Mouse (Mus musculus): Measurements from ENCODE around the gene Mprip. TPM values are rescaled to one million over a fixed set of nuclear protein-coding genes. Genes with fewer than 3 reads are reported as not detected.
A peak's percentile ranks its signal among the peaks of the same experiment; 100 is the strongest.

The Mprip gene
- polyA plus RNA-seq, 1 experiment from 2014 or later = 71.1 TPM

- DNase-seq (ENCODE audit: low spot score) = no peak
- Histone ChIP-seq H3K36me3 (ENCODE audit: control insufficient read depth, insufficient read depth, low read length) (peaks cover 17% of the 10 kb centered on the region), H3K9ac (ENCODE audit: low read length) (no peak overlapping the region), H3K4me1 (ENCODE audit: control insufficient read depth, insufficient read depth, low read length) (no peaks in the 10 kb centered on the region), H3K4me3 (ENCODE audit: low read depth, low read length) (no peak overlapping the region), H3K27ac (replicated peaks; ENCODE audit: low read depth, low read length) (no peak overlapping the region), H3K9me3 (ENCODE audit: control insufficient read depth, low read length) (no peaks in the 10 kb centered on the region), H3K27me3 (ENCODE audit: control insufficient read depth, insufficient read depth, low read length) (no peaks in the 10 kb centered on the region), H3K4me2 (ENCODE audit: low read depth, severe bottlenecking) (no peak overlapping the region)
- WGBS = 92% methylated on average over 5 of the region's 5 CpGs
- ATAC-seq (ENCODE audit: insufficient number of reproducible peaks, low FRiP score, low TSS enrichment, low read depth) = no peak
Measured at GRCm38 (mm10) chr11:59745851-59746250, 84.7 kb downstream of the Mprip start.

- ATAC-seq (ENCODE audit: insufficient number of reproducible peaks, low FRiP score, low TSS enrichment, low read depth) (no peak), DNase-seq (ENCODE audit: low spot score) (peak; percentile 46)
- no peak overlapping the region for H3K27ac ChIP-seq (replicated peaks; ENCODE audit: low read depth, low read length)
- no peaks in the 10 kb centered on the region for H3K27me3 ChIP-seq (ENCODE audit: control insufficient read depth, insufficient read depth, low read length)
- H3K9me3 ChIP-seq (ENCODE audit: control insufficient read depth, low read length) = no peaks in the 10 kb centered on the region
- no peak overlapping the region for H3K4me2 ChIP-seq (ENCODE audit: low read depth, severe bottlenecking)
- H3K4me1 ChIP-seq (ENCODE audit: control insufficient read depth, insufficient read depth, low read length) = no peaks in the 10 kb centered on the region
- no peak overlapping the region for H3K9ac ChIP-seq (ENCODE audit: low read length)
- peaks cover 21% of the 10 kb centered on the region for H3K36me3 ChIP-seq (ENCODE audit: control insufficient read depth, insufficient read depth, low read length)
- WGBS = 84% methylated on average over 2 of the region's 2 CpGs
- no peak overlapping the region for H3K4me3 ChIP-seq (ENCODE audit: low read depth, low read length)
Measured at GRCm38 (mm10) chr11:59746614-59747013, 85.5 kb downstream of the Mprip start.

GRCm38 (mm10) chr11:59749050-59749449 lies 87.9 kb downstream of the Mprip start:
- Histone ChIP-seq H3K4me1 (ENCODE audit: control insufficient read depth, insufficient read depth, low read length) (no peaks in the 10 kb centered on the region), H3K4me2 (ENCODE audit: low read depth, severe bottlenecking) (no peak overlapping the region), H3K9ac (ENCODE audit: low read length) (no peak overlapping the region), H3K4me3 (ENCODE audit: low read depth, low read length) (no peak overlapping the region), H3K9me3 (ENCODE audit: control insufficient read depth, low read length) (no peaks in the 10 kb centered on the region), H3K27ac (replicated peaks; ENCODE audit: low read depth, low read length) (no peak overlapping the region), H3K36me3 (ENCODE audit: control insufficient read depth, insufficient read depth, low read length) (peaks cover 18% of the 10 kb centered on the region; the same call in 1 of the 2 replicates), H3K27me3 (ENCODE audit: control insufficient read depth, insufficient read depth, low read length) (no peaks in the 10 kb centered on the region)
- DNase-seq (ENCODE audit: low spot score) (no peak), ATAC-seq (ENCODE audit: insufficient number of reproducible peaks, low FRiP score, low TSS enrichment, low read depth) (no peak)
- WGBS = 92% methylated on average over 3 of the region's 3 CpGs

GRCm38 (mm10) chr11:59754504-59754903 lies 93.4 kb downstream of the Mprip start:
- ATAC-seq (ENCODE audit: insufficient number of reproducible peaks, low FRiP score, low TSS enrichment, low read depth) (no peak), DNase-seq (ENCODE audit: low spot score) (no peak)
- Histone ChIP-seq H3K9ac (ENCODE audit: low read length) (no peak overlapping the region), H3K4me3 (ENCODE audit: low read depth, low read length) (no peak overlapping the region), H3K36me3 (ENCODE audit: control insufficient read depth, insufficient read depth, low read length) (peaks cover 26% of the 10 kb centered on the region), H3K27ac (replicated peaks; ENCODE audit: low read depth, low read length) (no peak overlapping the region), H3K4me2 (ENCODE audit: low read depth, severe bottlenecking) (no peak overlapping the region), H3K9me3 (ENCODE audit: control insufficient read depth, low read length) (no peaks in the 10 kb centered on the region), H3K27me3 (ENCODE audit: control insufficient read depth, insufficient read depth, low read length) (no peaks in the 10 kb centered on the region), H3K4me1 (ENCODE audit: control insufficient read depth, insufficient read depth, low read length) (no peaks in the 10 kb centered on the region)
- WGBS = 96% methylated on average over 6 of the region's 6 CpGs

GRCm38 (mm10) chr11:59756351-59756750 lies 95.2 kb downstream of the Mprip start:
- DNase-seq (ENCODE audit: low spot score) (no peak), ATAC-seq (ENCODE audit: insufficient number of reproducible peaks, low FRiP score, low TSS enrichment, low read depth) (no peak)
- no peak overlapping the region for H3K9ac ChIP-seq (ENCODE audit: low read length)
- no peaks in the 10 kb centered on the region for H3K9me3 ChIP-seq (ENCODE audit: control insufficient read depth, low read length)
- H3K36me3 ChIP-seq (ENCODE audit: control insufficient read depth, insufficient read depth, low read length) = peaks cover 30% of the 10 kb centered on the region
- 89% methylated on average over 4 of the region's 4 CpGs for WGBS
- H3K27me3 ChIP-seq (ENCODE audit: control insufficient read depth, insufficient read depth, low read length) = no peaks in the 10 kb centered on the region
- no peak overlapping the region for H3K27ac ChIP-seq (replicated peaks; ENCODE audit: low read depth, low read length)
- H3K4me2 ChIP-seq (ENCODE audit: low read depth, severe bottlenecking) = no peak overlapping the region
- no peak overlapping the region for H3K4me3 ChIP-seq (ENCODE audit: low read depth, low read length)
- H3K4me1 ChIP-seq (ENCODE audit: control insufficient read depth, insufficient read depth, low read length) = no peaks in the 10 kb centered on the region

GRCm38 (mm10) chr11:59758191-59758985 lies 97.3 kb downstream of the Mprip start:
- H3K27ac ChIP-seq (replicated peaks; ENCODE audit: low read depth, low read length) = no peak overlapping the region

GRCm38 (mm10) chr11:59759178-59759577 lies 98.1 kb downstream of the Mprip start:
- no peak overlapping the region for H3K4me2 ChIP-seq (ENCODE audit: low read depth, severe bottlenecking)
- no peak for ATAC-seq (ENCODE audit: insufficient number of reproducible peaks, low FRiP score, low TSS enrichment, low read depth)

More at GRCm38 (mm10) chr11:59758191-59758985, 97.3 kb downstream of the Mprip start:
- Histone ChIP-seq H3K9ac (ENCODE audit: low read length) (no peak overlapping the region), H3K27me3 (ENCODE audit: control insufficient read depth, insufficient read depth, low read length) (no peaks in the 10 kb centered on the region), H3K36me3 (ENCODE audit: control insufficient read depth, insufficient read depth, low read length) (peaks cover 23% of the 10 kb centered on the region), H3K4me2 (ENCODE audit: low read depth, severe bottlenecking) (no peak overlapping the region), H3K9me3 (ENCODE audit: control insufficient read depth, low read length) (no peaks in the 10 kb centered on the region), H3K4me3 (ENCODE audit: low read depth, low read length) (no peak overlapping the region), H3K4me1 (ENCODE audit: control insufficient read depth, insufficient read depth, low read length) (no peaks in the 10 kb centered on the region)
- DNase-seq (ENCODE audit: low spot score) (no peak), ATAC-seq (ENCODE audit: insufficient number of reproducible peaks, low FRiP score, low TSS enrichment, low read depth) (no peak)
- WGBS = 92% methylated on average over 9 of the region's 9 CpGs

GRCm38 (mm10) chr11:59759626-59760025 lies 98.5 kb downstream of the Mprip start:
- no peak for DNase-seq (ENCODE audit: low spot score)
- ATAC-seq (ENCODE audit: insufficient number of reproducible peaks, low FRiP score, low TSS enrichment, low read depth) = no peak
- no peak overlapping the region for H3K27ac ChIP-seq (replicated peaks; ENCODE audit: low read depth, low read length)
- no peaks in the 10 kb centered on the region for H3K4me1 ChIP-seq (ENCODE audit: control insufficient read depth, insufficient read depth, low read length)
- no peak overlapping the region for H3K4me3 ChIP-seq (ENCODE audit: low read depth, low read length)
- H3K36me3 ChIP-seq (ENCODE audit: control insufficient read depth, insufficient read depth, low read length) = peaks cover 21% of the 10 kb centered on the region
- no peaks in the 10 kb centered on the region for H3K9me3 ChIP-seq (ENCODE audit: control insufficient read depth, low read length)
- no peak overlapping the region for H3K9ac ChIP-seq (ENCODE audit: low read length)
- 83% methylated on average over 2 of the region's 2 CpGs for WGBS
- H3K27me3 ChIP-seq (ENCODE audit: control insufficient read depth, insufficient read depth, low read length) = no peaks in the 10 kb centered on the region
- H3K4me2 ChIP-seq (ENCODE audit: low read depth, severe bottlenecking) = no peak overlapping the region

More at GRCm38 (mm10) chr11:59759178-59759577, 98.1 kb downstream of the Mprip start:
- Histone ChIP-seq H3K9ac (ENCODE audit: low read length) (no peak overlapping the region), H3K27ac (replicated peaks; ENCODE audit: low read depth, low read length) (no peak overlapping the region), H3K9me3 (ENCODE audit: control insufficient read depth, low read length) (no peaks in the 10 kb centered on the region), H3K4me1 (ENCODE audit: control insufficient read depth, insufficient read depth, low read length) (no peaks in the 10 kb centered on the region), H3K27me3 (ENCODE audit: control insufficient read depth, insufficient read depth, low read length) (no peaks in the 10 kb centered on the region), H3K4me3 (ENCODE audit: low read depth, low read length) (no peak overlapping the region), H3K36me3 (ENCODE audit: control insufficient read depth, insufficient read depth, low read length) (peaks cover 21% of the 10 kb centered on the region)
- DNase-seq (ENCODE audit: low spot score) = no peak
- 95% methylated on average over 4 of the region's 4 CpGs for WGBS
